Mouse (Mus musculus): ENCODE measurements around the gene Efhc2. TPM values are rescaled to one million over a fixed set of nuclear protein-coding genes. Genes with fewer than 3 reads are reported as not detected.

Gene Efhc2
- polyA plus RNA-seq (2014; fragmentation: Illumina TruSeq; extraction: RNeasy Lipid Tissue Mini Kit (QIAGEN cat#74804); ENCODE audit: low read depth, low replicate concordance) = not detected

DNA sequence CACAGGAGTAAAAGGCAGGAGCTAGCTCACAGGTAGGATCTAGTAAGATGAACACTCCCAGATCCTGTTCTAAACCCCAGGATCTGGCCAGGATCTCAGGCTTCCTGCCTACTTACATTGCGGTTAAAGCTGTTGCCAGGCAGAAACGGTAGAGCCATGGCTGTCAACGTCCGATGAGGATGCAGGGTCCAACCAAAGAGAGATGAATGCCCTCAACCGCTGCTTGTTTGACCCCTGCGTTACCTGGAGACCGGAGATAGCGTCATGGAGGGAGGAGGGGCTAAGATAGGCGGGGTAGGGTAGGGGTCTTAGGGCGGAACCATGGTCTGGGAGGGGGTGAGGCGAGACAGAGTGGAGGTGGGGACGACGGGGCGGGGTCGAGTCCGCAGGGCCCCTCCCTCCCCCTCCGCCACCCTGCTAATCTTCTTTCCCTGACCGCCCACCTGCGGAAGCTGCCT, at the start of gene Efhc2:
Gene Efhc2 (minus strand): TSS at position 243 of the 458 bp plus-strand sequence.

